Mouse (Mus musculus): ENCODE measurements around the gene Cpm.
"Not testable (repeated sequence)": the region's sequence is repeated elsewhere in the genome, so short reads cannot be mapped to it uniquely, and the experiment has no call there.

Gene Cpm

DNA sequence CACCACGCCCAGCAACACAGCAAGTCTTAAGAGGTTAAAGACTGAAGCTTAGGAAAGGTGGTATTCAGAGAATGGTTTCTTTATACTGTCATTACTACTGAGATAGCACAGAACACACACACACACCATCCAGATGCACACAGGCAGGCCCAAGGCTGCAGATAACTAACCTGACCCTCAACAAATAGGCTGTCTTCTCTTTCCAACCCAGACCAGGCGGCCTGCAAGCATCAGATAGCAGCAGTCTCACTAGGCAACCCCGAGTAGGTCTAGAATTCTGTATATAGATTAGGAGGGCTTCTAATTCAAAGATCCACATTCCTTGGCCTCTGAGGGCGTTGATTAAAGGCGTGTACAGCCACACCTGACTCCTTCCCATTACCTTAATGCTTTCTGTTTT lies 102.9 kb downstream of the Cpm start:
- DNase-seq (ENCODE audit: extremely low read depth, low read depth, low spot score): no peak

- no peak for DNase-seq (ENCODE audit: extremely low read depth, low read depth, low spot score)
Measured at GRCm38 (mm10) chr10:117732962-117733592, 103.8 kb downstream of the Cpm start.

- DNase-seq (ENCODE audit: extremely low read depth, low read depth, low spot score): not testable (repeated sequence)
Measured at GRCm38 (mm10) chr10:117733626-117734025, 104.3 kb downstream of the Cpm start.

DNA sequence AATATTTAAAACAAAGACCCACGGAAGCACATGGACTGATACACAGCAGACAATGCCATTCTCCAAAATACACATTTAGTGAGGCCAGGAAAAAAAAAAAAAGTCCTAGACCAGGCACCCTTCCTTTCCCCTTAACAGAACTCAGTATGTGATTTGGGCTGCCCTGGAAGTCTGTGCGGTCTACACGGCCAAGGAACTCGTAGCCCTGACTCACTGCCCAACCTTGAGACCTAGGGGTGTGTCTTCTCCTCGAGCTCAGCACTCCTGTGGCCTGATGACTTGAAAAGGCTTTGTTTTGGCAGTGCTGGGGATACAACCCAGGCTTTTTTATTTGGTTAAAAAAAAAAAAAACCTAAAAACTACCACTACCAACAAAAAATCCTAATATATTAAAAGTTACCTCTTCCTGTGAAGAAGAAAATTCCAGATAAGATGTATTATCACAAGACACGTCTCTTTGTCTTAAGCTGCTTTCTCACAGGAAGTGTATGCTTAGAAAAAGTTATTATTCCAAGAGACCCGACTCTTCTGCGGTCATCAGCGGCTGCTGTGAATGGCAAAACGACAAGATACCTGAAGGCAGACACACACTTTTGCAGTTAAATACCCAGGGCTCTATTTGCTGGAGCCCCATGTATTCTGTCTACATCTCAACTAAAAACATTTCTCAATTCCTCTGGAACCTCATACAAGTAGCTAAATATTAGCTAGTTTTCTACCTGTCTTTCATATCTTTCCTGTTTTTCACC lies 105.0 kb downstream of the Cpm start:
- DNase-seq (ENCODE audit: extremely low read depth, low read depth, low spot score): not testable (repeated sequence)

DNA sequence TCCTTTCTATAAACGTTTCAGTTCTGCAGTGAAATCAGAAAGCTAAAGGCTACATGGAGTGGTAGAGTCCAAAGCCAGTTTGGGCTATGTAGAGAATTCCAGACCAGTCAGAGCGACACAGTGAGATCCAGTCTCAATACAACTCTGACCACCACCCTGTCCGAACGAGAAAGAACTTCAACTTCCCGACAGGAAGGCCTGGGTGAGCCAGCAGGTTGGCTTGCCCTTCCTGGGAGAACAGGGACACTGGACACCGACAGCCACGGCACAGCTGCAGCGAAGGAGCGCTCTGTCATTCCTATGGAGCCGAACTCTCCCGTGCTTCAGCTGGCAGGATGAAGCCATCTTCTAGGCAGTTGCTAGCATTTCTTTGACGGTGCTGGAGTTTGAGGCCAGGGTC lies 106.1 kb downstream of the Cpm start:
- not testable (repeated sequence) for DNase-seq (ENCODE audit: extremely low read depth, low read depth, low spot score)

DNA sequence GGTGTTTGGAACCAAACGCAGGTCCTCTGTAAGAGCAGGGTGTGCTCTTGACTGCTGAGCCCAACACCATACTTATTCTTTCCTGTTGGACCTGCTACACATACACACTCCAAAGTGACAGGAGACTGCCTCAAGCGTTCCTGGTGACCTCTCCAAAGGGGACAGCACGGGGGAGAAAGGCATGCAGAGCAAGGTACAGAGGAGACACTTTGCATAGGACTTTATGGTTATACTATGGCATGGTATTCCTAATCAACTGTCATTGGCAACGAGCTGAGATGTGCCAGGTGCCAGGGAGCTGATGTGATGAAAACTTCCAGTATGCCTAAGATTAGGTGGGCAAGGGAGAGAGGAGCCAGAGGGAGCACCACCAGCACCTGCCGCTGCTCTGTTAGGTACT lies 107.3 kb downstream of the Cpm start:
- no peak for DNase-seq (ENCODE audit: extremely low read depth, low read depth, low spot score)
